Mouse (Mus musculus): Measurements from ENCODE around the gene Rnf114. TPM values are rescaled to one million over a fixed set of nuclear protein-coding genes. Genes with fewer than 3 reads are reported as not detected.

The Rnf114 gene
- polyA plus RNA-seq, 1 experiment from 2014 or later = 79.0 TPM

GRCm38 (mm10) chr2:167453814-167454213 lies 38.6 kb upstream of the Rnf114 start:
- Histone ChIP-seq H3K9ac (ENCODE audit: low read length) (no peak overlapping the region), H3K27me3 (ENCODE audit: control insufficient read depth, insufficient read depth, low read length) (no peaks in the 10 kb centered on the region), H3K4me3 (ENCODE audit: low read length) (no peak overlapping the region), H3K27ac (ENCODE audit: low read length) (no peak overlapping the region), H3K4me2 (ENCODE audit: low read depth, low read length) (no peak overlapping the region), H3K9me3 (replicated peaks; ENCODE audit: control insufficient read depth, low read length) (no peaks in the 10 kb centered on the region), H3K36me3 (ENCODE audit: control insufficient read depth, insufficient read depth) (peaks cover 35% of the 10 kb centered on the region), H3K4me1 (ENCODE audit: control insufficient read depth, insufficient read depth, low read length) (no peaks in the 10 kb centered on the region)
- WGBS = 54% methylated on average over 3 of the region's 3 CpGs
- ATAC-seq (replicated peaks; ENCODE audit: extremely low read depth, insufficient read depth, low FRiP score) = no peak

DNA sequence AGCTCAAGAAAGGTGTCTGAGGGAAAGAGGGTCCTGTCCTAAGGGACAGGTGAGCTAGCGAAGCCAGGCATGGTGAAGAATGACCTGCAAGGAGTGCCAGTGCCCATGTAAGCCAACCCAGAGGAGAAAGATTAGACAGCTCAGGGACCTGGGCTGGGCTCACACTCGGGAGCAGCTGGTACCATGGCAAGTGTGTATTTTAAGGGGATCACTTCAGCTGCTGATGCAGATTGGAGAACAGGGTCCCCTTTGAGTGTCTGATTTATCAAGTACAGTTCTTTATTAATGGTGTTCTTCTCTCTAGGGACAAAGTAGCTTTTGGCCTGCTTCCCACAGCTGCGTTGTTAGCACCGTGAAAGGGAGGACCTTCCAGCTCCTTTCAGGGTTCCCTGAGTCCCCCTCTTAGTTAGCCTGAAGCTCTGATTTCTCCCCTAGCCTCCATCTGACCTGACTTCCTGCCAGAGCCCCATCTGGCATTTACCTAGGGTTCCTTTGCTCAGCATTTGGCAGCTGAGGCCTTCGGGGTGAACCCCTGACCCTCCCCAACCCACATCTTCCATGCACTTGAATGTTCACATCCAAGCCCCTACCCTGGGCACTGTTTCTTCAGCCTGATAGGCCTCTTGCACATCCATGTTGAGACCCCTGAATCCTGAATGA lies 36.0 kb upstream of the Rnf114 start:
- no peak for ATAC-seq (replicated peaks; ENCODE audit: extremely low read depth, insufficient read depth, low FRiP score)
- Histone ChIP-seq H3K9me3 (replicated peaks; ENCODE audit: control insufficient read depth, low read length) (no peaks in the 10 kb centered on the region), H3K36me3 (ENCODE audit: control insufficient read depth, insufficient read depth) (peaks cover 41% of the 10 kb centered on the region), H3K4me3 (ENCODE audit: low read length) (no peak overlapping the region), H3K4me2 (ENCODE audit: low read depth, low read length) (no peak overlapping the region), H3K9ac (ENCODE audit: low read length) (no peak overlapping the region), H3K27ac (ENCODE audit: low read length) (no peak overlapping the region), H3K4me1 (ENCODE audit: control insufficient read depth, insufficient read depth, low read length) (no peaks in the 10 kb centered on the region), H3K27me3 (ENCODE audit: control insufficient read depth, insufficient read depth, low read length) (no peaks in the 10 kb centered on the region)
- WGBS = 82% methylated on average over 5 of the region's 5 CpGs

- H3K36me3 ChIP-seq (ENCODE audit: control insufficient read depth, insufficient read depth) = peaks cover 43% of the 10 kb centered on the region
- WGBS = 89% methylated on average over 9 of the region's 9 CpGs
These were observed 35.2 kb upstream of the Rnf114 start for GRCm38 (mm10) chr2:167457213-167457612.

DNA sequence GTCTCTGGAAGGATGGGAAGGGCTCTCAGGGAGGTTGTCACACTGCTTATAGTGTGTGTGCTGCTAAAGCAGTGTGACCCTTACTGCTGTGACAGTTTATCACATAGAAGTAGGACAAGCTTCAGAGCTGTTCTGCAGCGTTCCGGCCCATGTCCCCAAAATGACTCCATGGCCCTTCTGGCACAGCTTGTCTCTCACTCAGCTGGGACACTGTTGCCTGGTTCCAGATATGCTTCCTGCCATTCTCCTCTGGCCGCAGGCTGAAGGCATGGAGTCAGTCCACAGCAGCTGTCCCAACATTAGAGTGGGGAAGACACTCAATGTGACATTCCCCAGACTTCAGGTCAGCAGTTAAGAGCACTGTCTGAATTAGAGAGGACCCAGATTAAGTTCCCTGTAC lies 33.9 kb upstream of the Rnf114 start:
- WGBS = 80% methylated on average over 3 of the region's 3 CpGs

More at GRCm38 (mm10) chr2:167457213-167457612, 35.2 kb upstream of the Rnf114 start:
- no peak for ATAC-seq (replicated peaks; ENCODE audit: extremely low read depth, insufficient read depth, low FRiP score)
- Histone ChIP-seq H3K9ac (ENCODE audit: low read length) (no peak overlapping the region), H3K4me2 (ENCODE audit: low read depth, low read length) (no peak overlapping the region), H3K4me1 (ENCODE audit: control insufficient read depth, insufficient read depth, low read length) (no peaks in the 10 kb centered on the region), H3K9me3 (replicated peaks; ENCODE audit: control insufficient read depth, low read length) (no peaks in the 10 kb centered on the region), H3K4me3 (ENCODE audit: low read length) (no peak overlapping the region), H3K27me3 (ENCODE audit: control insufficient read depth, insufficient read depth, low read length) (no peaks in the 10 kb centered on the region), H3K27ac (ENCODE audit: low read length) (no peak overlapping the region)

GRCm38 (mm10) chr2:167459071-167459865 lies 33.2 kb upstream of the Rnf114 start:
- peaks cover 34% of the 10 kb centered on the region for H3K36me3 ChIP-seq (ENCODE audit: control insufficient read depth, insufficient read depth)

More for the DNA sequence above, 33.9 kb upstream of the Rnf114 start:
- H3K9me3 ChIP-seq (replicated peaks; ENCODE audit: control insufficient read depth, low read length) = no peaks in the 10 kb centered on the region
- peaks cover 3% of the 10 kb centered on the region; the same call in 1 of the 2 replicates for H3K4me1 ChIP-seq (ENCODE audit: control insufficient read depth, insufficient read depth, low read length)
- H3K9ac ChIP-seq (ENCODE audit: low read length) = no peak overlapping the region
- peaks cover 40% of the 10 kb centered on the region for H3K36me3 ChIP-seq (ENCODE audit: control insufficient read depth, insufficient read depth)
- H3K27ac ChIP-seq (ENCODE audit: low read length) = no peak overlapping the region
- H3K4me3 ChIP-seq (ENCODE audit: low read length) = no peak overlapping the region
- no peaks in the 10 kb centered on the region for H3K27me3 ChIP-seq (ENCODE audit: control insufficient read depth, insufficient read depth, low read length)
- H3K4me2 ChIP-seq (ENCODE audit: low read depth, low read length) = no peak overlapping the region
- no peak for ATAC-seq (replicated peaks; ENCODE audit: extremely low read depth, insufficient read depth, low FRiP score)

GRCm38 (mm10) chr2:167462954-167463353 lies 29.5 kb upstream of the Rnf114 start:
- peak; percentile 73 for ATAC-seq (replicated peaks; ENCODE audit: extremely low read depth, insufficient read depth, low FRiP score)

More at GRCm38 (mm10) chr2:167459071-167459865, 33.2 kb upstream of the Rnf114 start:
- Histone ChIP-seq H3K27me3 (ENCODE audit: control insufficient read depth, insufficient read depth, low read length) (no peaks in the 10 kb centered on the region), H3K4me2 (ENCODE audit: low read depth, low read length) (no peak overlapping the region), H3K4me1 (ENCODE audit: control insufficient read depth, insufficient read depth, low read length) (peaks cover 3% of the 10 kb centered on the region; the same call in 1 of the 2 replicates), H3K9ac (ENCODE audit: low read length) (no peak overlapping the region), H3K4me3 (ENCODE audit: low read length) (no peak overlapping the region), H3K27ac (ENCODE audit: low read length) (no peak overlapping the region), H3K9me3 (replicated peaks; ENCODE audit: control insufficient read depth, low read length) (no peaks in the 10 kb centered on the region)
- no peak for ATAC-seq (replicated peaks; ENCODE audit: extremely low read depth, insufficient read depth, low FRiP score)
- WGBS = 94% methylated on average over 6 of the region's 6 CpGs

GRCm38 (mm10) chr2:167463802-167464201 lies 28.6 kb upstream of the Rnf114 start:
- no peak for ATAC-seq (replicated peaks; ENCODE audit: extremely low read depth, insufficient read depth, low FRiP score)
- no peak overlapping the region for H3K27ac ChIP-seq (ENCODE audit: low read length)
- peaks cover 28% of the 10 kb centered on the region for H3K36me3 ChIP-seq (ENCODE audit: control insufficient read depth, insufficient read depth)
- peaks cover 3% of the 10 kb centered on the region; the same call in 1 of the 2 replicates for H3K4me1 ChIP-seq (ENCODE audit: control insufficient read depth, insufficient read depth, low read length)
- H3K4me3 ChIP-seq (ENCODE audit: low read length) = no peak overlapping the region
- H3K9me3 ChIP-seq (replicated peaks; ENCODE audit: control insufficient read depth, low read length) = no peaks in the 10 kb centered on the region
- 93% methylated on average over 5 of the region's 5 CpGs for WGBS
- H3K27me3 ChIP-seq (ENCODE audit: control insufficient read depth, insufficient read depth, low read length) = no peaks in the 10 kb centered on the region
- no peak overlapping the region for H3K4me2 ChIP-seq (ENCODE audit: low read depth, low read length)
- no peak overlapping the region for H3K9ac ChIP-seq (ENCODE audit: low read length)

More at GRCm38 (mm10) chr2:167462954-167463353, 29.5 kb upstream of the Rnf114 start:
- Histone ChIP-seq H3K27me3 (ENCODE audit: control insufficient read depth, insufficient read depth, low read length) (no peaks in the 10 kb centered on the region), H3K4me3 (ENCODE audit: low read length) (no peak overlapping the region), H3K27ac (ENCODE audit: low read length) (no peak overlapping the region), H3K9ac (ENCODE audit: low read length) (no peak overlapping the region), H3K4me1 (ENCODE audit: control insufficient read depth, insufficient read depth, low read length) (peaks cover 3% of the 10 kb centered on the region; the same call in 1 of the 2 replicates), H3K36me3 (ENCODE audit: control insufficient read depth, insufficient read depth) (peaks cover 29% of the 10 kb centered on the region), H3K9me3 (replicated peaks; ENCODE audit: control insufficient read depth, low read length) (no peaks in the 10 kb centered on the region), H3K4me2 (ENCODE audit: low read depth, low read length) (no peak overlapping the region)
- WGBS = 48% methylated on average over 6 of the region's 6 CpGs

GRCm38 (mm10) chr2:167465951-167466350 lies 26.5 kb upstream of the Rnf114 start:
- no peaks in the 10 kb centered on the region for H3K9me3 ChIP-seq (replicated peaks; ENCODE audit: control insufficient read depth, low read length)
- no peak overlapping the region for H3K4me3 ChIP-seq (ENCODE audit: low read length)
- no peak overlapping the region for H3K9ac ChIP-seq (ENCODE audit: low read length)
- H3K27me3 ChIP-seq (ENCODE audit: control insufficient read depth, insufficient read depth, low read length) = no peaks in the 10 kb centered on the region
- 88% methylated on average over 3 of the region's 3 CpGs for WGBS
- H3K27ac ChIP-seq (ENCODE audit: low read length) = no peak overlapping the region
- no peak overlapping the region for H3K4me2 ChIP-seq (ENCODE audit: low read depth, low read length)
- H3K36me3 ChIP-seq (ENCODE audit: control insufficient read depth, insufficient read depth) = peaks cover 29% of the 10 kb centered on the region
- H3K4me1 ChIP-seq (ENCODE audit: control insufficient read depth, insufficient read depth, low read length) = peaks cover 3% of the 10 kb centered on the region; the same call in 1 of the 2 replicates
- ATAC-seq (replicated peaks; ENCODE audit: extremely low read depth, insufficient read depth, low FRiP score) = no peak

GRCm38 (mm10) chr2:167467214-167467613 lies 25.2 kb upstream of the Rnf114 start:
- peaks cover 5% of the 10 kb centered on the region; the same call in 1 of the 2 replicates for H3K4me1 ChIP-seq (ENCODE audit: control insufficient read depth, insufficient read depth, low read length)
- no peak overlapping the region for H3K4me2 ChIP-seq (ENCODE audit: low read depth, low read length)
- no peaks in the 10 kb centered on the region for H3K27me3 ChIP-seq (ENCODE audit: control insufficient read depth, insufficient read depth, low read length)
- no peak overlapping the region for H3K9ac ChIP-seq (ENCODE audit: low read length)
- WGBS = 78% methylated on average over 5 of the region's 5 CpGs
- ATAC-seq (replicated peaks; ENCODE audit: extremely low read depth, insufficient read depth, low FRiP score) = no peak
- H3K27ac ChIP-seq (ENCODE audit: low read length) = no peak overlapping the region
- H3K4me3 ChIP-seq (ENCODE audit: low read length) = no peak overlapping the region
- H3K9me3 ChIP-seq (replicated peaks; ENCODE audit: control insufficient read depth, low read length) = no peaks in the 10 kb centered on the region
- peaks cover 34% of the 10 kb centered on the region for H3K36me3 ChIP-seq (ENCODE audit: control insufficient read depth, insufficient read depth)

Data from heart, embryonic 16.5 days (tissue).